Mouse (Mus musculus) MEL (cell line): ENCODE measurements around the gene 2300009A05Rik. TPM values are rescaled to one million over a fixed set of nuclear protein-coding genes. Genes with fewer than 3 reads are reported as not detected.

Source experiments
- DNase-seq: peaks from one replicate; pipeline ENCODE4 v3.0.0; 2011; ENCODE audit warnings: low read depth, low spot score
- H3K27ac ChIP-seq: 2 replicates; pipeline ENCODE4 v1.5.1; 2012; ENCODE audit warnings: low read depth, mild to moderate bottlenecking, control low read depth, low read length, moderate library complexity; ENCODE audit not compliant: control insufficient read depth
- H3K27me3 ChIP-seq, 2 experiments: fragments of 150-350 bp in 1 of 2; sonication (generic) in 1 of 2; 2 replicates each; pipeline ENCODE4 v1.6.1; 2012; ENCODE audit warnings: low read length in 2 of 2, mild to moderate bottlenecking in 2 of 2, improper control_type of control experiment in 1 of 2, moderate library complexity in 1 of 2; ENCODE audit not compliant: insufficient read depth in 2 of 2, control insufficient read depth in 1 of 2
- H3K36me3 ChIP-seq, 2 experiments: 2 replicates each; pipeline ENCODE4 v1.6.1; 2012 to 2014; ENCODE audit warnings: low read length in 2 of 2, improper control_type of control experiment in 1 of 2, inconsistent platforms in 1 of 2, mild to moderate bottlenecking in 1 of 2; ENCODE audit not compliant: insufficient read depth in 2 of 2, control insufficient read depth in 1 of 2
- H3K4me1 ChIP-seq, 2 experiments: fragments of 150-350 bp in 1 of 2; sonication (generic) in 1 of 2; 2 replicates each; pipeline ENCODE4 v1.6.1; 2012; ENCODE audit warnings: low read length in 2 of 2, improper control_type of control experiment in 1 of 2, mild to moderate bottlenecking in 1 of 2; ENCODE audit not compliant: insufficient read depth in 2 of 2, control insufficient read depth in 1 of 2
- H3K4me3 ChIP-seq, 2 experiments: fragments of 150-350 bp in 1 of 2; sonication (generic) in 1 of 2; 2 replicates each; pipeline ENCODE4 v1.5.1; 2012; ENCODE audit warnings: low read depth in 2 of 2, low read length in 2 of 2, mild to moderate bottlenecking in 2 of 2, moderate library complexity in 2 of 2, control low read depth in 1 of 2, improper control_type of control experiment in 1 of 2; ENCODE audit not compliant: control insufficient read depth in 1 of 2, insufficient read depth in 1 of 2
- H3K79me2 ChIP-seq: 2 replicates; pipeline ENCODE4 v1.6.1; 2012; ENCODE audit warnings: mild to moderate bottlenecking, low read length, moderate library complexity; ENCODE audit not compliant: control insufficient read depth, poor library complexity, insufficient read depth
- H3K9ac ChIP-seq: 2 replicates; pipeline ENCODE4 v1.6.1; 2012; ENCODE audit warnings: low read depth, mild to moderate bottlenecking, control low read depth, low read length, moderate library complexity; ENCODE audit not compliant: control insufficient read depth, poor library complexity, severe bottlenecking
- H3K9me3 ChIP-seq: fragments of 150-350 bp; sonication (generic); replicated peaks from 2 replicates; pipeline ENCODE4 v1.6.1; 2012; ENCODE audit warnings: mild to moderate bottlenecking, low read length, improper control_type of control experiment, moderate library complexity; ENCODE audit not compliant: insufficient read depth
- BHLHE40 ChIP-seq: IDR thresholded peaks from 2 replicates; pipeline ENCODE4 v1.6.1; 2012; ENCODE audit warnings: low read depth, mild to moderate bottlenecking, inconsistent platforms, low read length, improper control_type of control experiment, borderline replicate concordance
- CHD1 ChIP-seq: IDR thresholded peaks from 2 replicates; pipeline ENCODE4 v1.6.1; 2012; ENCODE audit warnings: low read depth, mild to moderate bottlenecking, inconsistent platforms, low read length, improper control_type of control experiment
- CTCF ChIP-seq, 3 experiments: IDR thresholded peaks in 2 of 3; conservative IDR thresholded peaks in 1 of 3; 2 replicates each; pipeline ENCODE4 v1.5.1; 2011 to 2012; ENCODE audit warnings: low read length in 3 of 3, low read depth in 2 of 3, mild to moderate bottlenecking in 2 of 3, improper control_type of control experiment in 1 of 3, inconsistent platforms in 1 of 3, mixed read lengths in 1 of 3, moderate library complexity in 1 of 3; ENCODE audit not compliant: control insufficient read depth in 1 of 3, insufficient read depth in 1 of 3, poor library complexity in 1 of 3, severe bottlenecking in 1 of 3
- ETS1 ChIP-seq: IDR thresholded peaks from 2 replicates; pipeline ENCODE4 v1.6.1; 2012; ENCODE audit warnings: low read depth, mild to moderate bottlenecking, inconsistent platforms, low read length, improper control_type of control experiment, moderate library complexity
- GABPA ChIP-seq: IDR thresholded peaks from 2 replicates; pipeline ENCODE4 v1.6.1; 2012; ENCODE audit warnings: low read depth, mild to moderate bottlenecking, inconsistent platforms, low read length, improper control_type of control experiment, moderate library complexity
- HCFC1 ChIP-seq: IDR thresholded peaks from 2 replicates; pipeline ENCODE4 v1.6.1; 2012; ENCODE audit warnings: low read depth, mild to moderate bottlenecking, inconsistent platforms, low read length, improper control_type of control experiment, moderate library complexity
- JUND ChIP-seq: IDR thresholded peaks from 2 replicates; pipeline ENCODE4 v1.6.1; 2011; ENCODE audit warnings: low read depth, mild to moderate bottlenecking, improper control_type of control experiment, low read length
- MAFK ChIP-seq: IDR thresholded peaks from 2 replicates; pipeline ENCODE4 v1.6.1; 2011; ENCODE audit warnings: low read depth, mild to moderate bottlenecking, low read length, improper control_type of control experiment, borderline replicate concordance
- MAX ChIP-seq: IDR thresholded peaks from 2 replicates; pipeline ENCODE4 v1.6.1; 2011; ENCODE audit warnings: low read length, improper control_type of control experiment
- MEF2A ChIP-seq: IDR thresholded peaks from 2 replicates; pipeline ENCODE4 v1.6.1; 2014; ENCODE audit warnings: low read depth, mild to moderate bottlenecking, inconsistent platforms, low read length, improper control_type of control experiment; ENCODE audit not compliant: poor library complexity, insufficient replicate concordance, severe bottlenecking; ENCODE audit errors: extremely low read depth
- POLR2A ChIP-seq, 2 experiments: IDR thresholded peaks; 2 replicates each; pipeline ENCODE4 v1.6.1; 2011 to 2012; ENCODE audit warnings: low read length in 2 of 2, mild to moderate bottlenecking in 2 of 2, control low read depth in 1 of 2, improper control_type of control experiment in 1 of 2, low read depth in 1 of 2, moderate library complexity in 1 of 2; ENCODE audit not compliant: control insufficient read depth in 1 of 2, insufficient read depth in 1 of 2, poor library complexity in 1 of 2
- POLR2AphosphoS5 ChIP-seq: IDR thresholded peaks from 2 replicates; pipeline ENCODE4 v1.6.1; 2012; ENCODE audit warnings: low read depth, borderline replicate concordance, mild to moderate bottlenecking, inconsistent platforms, low read length, moderate library complexity, mixed read lengths
- TBP ChIP-seq: IDR thresholded peaks from 2 replicates; pipeline ENCODE4 v1.8.0; 2011; ENCODE audit warnings: low read depth, low read length, improper control_type of control experiment
- USF2 ChIP-seq, 2 experiments: IDR thresholded peaks; 2 replicates each; pipeline ENCODE4 v1.6.1; 2011 to 2012; ENCODE audit warnings: improper control_type of control experiment in 2 of 2, low read length in 2 of 2, borderline replicate concordance in 1 of 2, inconsistent platforms in 1 of 2, low read depth in 1 of 2, mild to moderate bottlenecking in 1 of 2; ENCODE audit not compliant: insufficient read depth in 1 of 2
- ZMIZ1 ChIP-seq: IDR thresholded peaks from 2 replicates; pipeline ENCODE4 v1.6.1; 2012; ENCODE audit warnings: low read depth, mild to moderate bottlenecking, inconsistent platforms, low read length, improper control_type of control experiment, moderate library complexity
- polyA plus RNA-seq, 2 experiments: library from polyadenylated mRNA; stranded (reverse) in 1 of 2; unstranded in 1 of 2; fragments of >175 nt in 1 of 2; fragments of >200 nt in 1 of 2; gene quantifications; 2 replicates each; pipeline versions ENCODE4 v1.2.1 to v1.2.4; 2012; ENCODE audit warnings: low replicate concordance in 2 of 2, low read depth in 1 of 2; ENCODE audit not compliant: insufficient read length in 2 of 2, insufficient read depth in 1 of 2, missing spikeins in 1 of 2
- total RNA-seq: library from RNA; depleted of rRNA; stranded (reverse); fragments of 300-350 nt; gene quantifications from 2 replicates; pipeline ENCODE4 v1.2.3, GENCODE M21; 2012

Gene 2300009A05Rik
- total and polyA plus RNA-seq, 3 experiments = 25.5 to 30.6 TPM; not detected in 1

- no peaks in the 10 kb centered on the region for H3K79me2 ChIP-seq
- DNase-seq = no peak
- H3K4me1 ChIP-seq = no peaks in the 10 kb centered on the region; a peak in 1 of 4 replicates
- TF ChIP-seq TBP = no peak
- no peak for TF ChIP-seq GABPA
- no peak for TF ChIP-seq BHLHE40
- TF ChIP-seq ETS1 = no peak
- TF ChIP-seq CTCF (IDR thresholded peaks at IDR 0.05 in 2 of 3, conservative IDR thresholded peaks at IDR 0.05 in 1 of 3; ENCODE audit: control insufficient read depth in 1 of 3, insufficient read depth in 1 of 3, low read depth in 2 of 3, low read length in 3 of 3, poor library complexity in 1 of 3, severe bottlenecking in 1 of 3) = no peak
- TF ChIP-seq CHD1 = no peak
- TF ChIP-seq HCFC1 = no peak
- no peak for TF ChIP-seq MEF2A
- no peak for TF ChIP-seq POLR2AphosphoS5
- no peak overlapping the region for H3K4me3 ChIP-seq
- no peak overlapping the region for H3K27ac ChIP-seq
- H3K36me3 ChIP-seq = no peaks in the 10 kb centered on the region; a peak in 1 of 4 replicates
- no peaks in the 10 kb centered on the region for H3K27me3 ChIP-seq
- H3K9ac ChIP-seq = no peak overlapping the region
- no peaks in the 10 kb centered on the region for H3K9me3 ChIP-seq
Observed at GRCm38 (mm10) chr9:63350030-63350429, 49.0 kb downstream of the 2300009A05Rik start.

- no peak overlapping the region for H3K4me3 ChIP-seq
- H3K36me3 ChIP-seq = no peaks in the 10 kb centered on the region; a peak in 2 of 4 replicates
- H3K27me3 ChIP-seq = no peaks in the 10 kb centered on the region
- no peak for TF ChIP-seq POLR2A (IDR thresholded peaks at IDR 0.05; ENCODE audit: control insufficient read depth in 1 of 2, insufficient read depth in 1 of 2, low read depth in 1 of 2, low read length in 2 of 2, poor library complexity in 1 of 2)
- TF ChIP-seq ZMIZ1 = no peak
- TF ChIP-seq HCFC1 = no peak
- no peak for TF ChIP-seq MAFK
- no peak for TF ChIP-seq USF2 (IDR thresholded peaks at IDR 0.05; ENCODE audit: borderline replicate concordance in 1 of 2, insufficient read depth in 1 of 2, low read depth in 1 of 2, low read length in 2 of 2)
- no peak for TF ChIP-seq JUND
- H3K4me1 ChIP-seq = no peaks in the 10 kb centered on the region; a peak in 1 of 4 replicates
- H3K9ac ChIP-seq = no peak overlapping the region
- no peak for DNase-seq
- no peaks in the 10 kb centered on the region for H3K79me2 ChIP-seq
- no peak overlapping the region for H3K27ac ChIP-seq
- H3K9me3 ChIP-seq = no peaks in the 10 kb centered on the region
Observed at GRCm38 (mm10) chr9:63349241-63349640, 49.8 kb downstream of the 2300009A05Rik start.

GRCm38 (mm10) chr9:63348146-63348545 is 50.9 kb downstream of the 2300009A05Rik start:
- H3K4me3 ChIP-seq = no peak overlapping the region
- no peak for DNase-seq
- no peaks in the 10 kb centered on the region for H3K79me2 ChIP-seq
- no peaks in the 10 kb centered on the region; a peak in 1 of 4 replicates for H3K4me1 ChIP-seq
- no peak overlapping the region for H3K9ac ChIP-seq
- H3K27me3 ChIP-seq = no peaks in the 10 kb centered on the region
- no peaks in the 10 kb centered on the region; a peak in 2 of 4 replicates for H3K36me3 ChIP-seq
- H3K27ac ChIP-seq = no peak overlapping the region
- no peaks in the 10 kb centered on the region for H3K9me3 ChIP-seq
- TF ChIP-seq MAX = no peak
